Mouse (Mus musculus): ENCODE measurements around the gene Syt9. TPM values are rescaled to one million over a fixed set of nuclear protein-coding genes. Genes with fewer than 3 reads are reported as not detected.
"Not testable (repeated sequence)": the region's sequence is repeated elsewhere in the genome, so short reads cannot be mapped to it uniquely, and the experiment has no call there.

Gene Syt9
- polyA plus RNA-seq, 1 experiment from 2014 or later, result 1.9 TPM

DNA sequence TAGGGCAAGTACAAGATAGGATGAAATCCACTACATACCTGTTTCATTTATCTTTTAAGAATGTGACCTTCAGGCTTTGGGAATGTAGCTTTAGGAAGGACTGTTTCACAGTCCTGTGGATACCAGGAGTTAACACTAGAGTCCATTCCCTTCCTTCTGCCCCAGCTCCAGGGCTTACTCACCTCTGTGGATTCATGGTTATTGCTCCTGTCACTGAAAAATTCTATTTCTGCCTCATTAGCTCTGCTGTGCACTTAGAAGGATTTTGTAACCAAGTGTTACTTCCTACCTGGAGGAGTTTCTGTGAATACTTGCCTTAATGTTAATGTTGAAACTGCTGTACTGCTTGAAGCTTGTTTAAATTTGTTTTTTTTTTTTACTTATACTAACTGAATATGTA is 74.1 kb downstream of the Syt9 start:
- no peaks in the 10 kb centered on the region for H3K36me3 ChIP-seq (ENCODE audit: control insufficient read depth, insufficient read depth, low read length)
- no peak for ATAC-seq (ENCODE audit: insufficient read depth, low FRiP score)
- H3K9ac ChIP-seq (ENCODE audit: low read length), result no peak overlapping the region
- no peaks in the 10 kb centered on the region for H3K9me3 ChIP-seq (replicated peaks; ENCODE audit: control insufficient read depth, low read length)
- H3K4me1 ChIP-seq (ENCODE audit: control insufficient read depth, insufficient read depth, low read length), result no peaks in the 10 kb centered on the region
- H3K27me3 ChIP-seq (ENCODE audit: control insufficient read depth, insufficient read depth, low read length), result no peaks in the 10 kb centered on the region
- no peak overlapping the region for H3K4me2 ChIP-seq (ENCODE audit: low read depth, low read length)
- no peak overlapping the region for H3K4me3 ChIP-seq (replicated peaks; ENCODE audit: low read length)
- no peak overlapping the region for H3K27ac ChIP-seq (ENCODE audit: low read length)

DNA sequence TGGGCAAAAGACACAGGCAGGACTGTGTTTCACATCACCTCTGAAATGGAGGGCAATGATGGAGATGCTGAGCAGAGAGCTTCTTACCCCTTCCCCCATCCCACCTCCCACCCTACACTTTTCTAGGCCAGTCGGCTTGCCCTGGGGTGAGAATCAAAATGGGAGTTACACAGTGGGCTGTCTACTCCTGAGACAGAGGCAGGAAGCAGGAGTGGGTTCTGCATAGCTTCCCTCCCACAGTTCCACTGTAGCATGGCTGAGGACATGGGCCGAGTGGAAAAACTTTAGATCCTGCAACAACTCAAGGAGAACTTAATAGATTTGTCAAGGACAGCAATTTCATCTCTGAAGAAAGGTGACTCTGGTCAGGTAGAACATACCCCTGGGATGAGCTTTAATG is 84.1 kb downstream of the Syt9 start:
- no peaks in the 10 kb centered on the region for H3K36me3 ChIP-seq (ENCODE audit: control insufficient read depth, insufficient read depth, low read length)
- H3K4me3 ChIP-seq (replicated peaks; ENCODE audit: low read length), result no peak overlapping the region
- H3K9ac ChIP-seq (ENCODE audit: low read length), result no peak overlapping the region
- H3K27me3 ChIP-seq (ENCODE audit: control insufficient read depth, insufficient read depth, low read length), result no peaks in the 10 kb centered on the region
- WGBS, result 67% methylated on average over 2 of the region's 2 CpGs
- H3K9me3 ChIP-seq (replicated peaks; ENCODE audit: control insufficient read depth, low read length), result no peaks in the 10 kb centered on the region
- H3K27ac ChIP-seq (ENCODE audit: low read length), result no peak overlapping the region
- no peaks in the 10 kb centered on the region for H3K4me1 ChIP-seq (ENCODE audit: control insufficient read depth, insufficient read depth, low read length)
- H3K4me2 ChIP-seq (ENCODE audit: low read depth, low read length), result no peak overlapping the region
- peak; percentile 25; the same call in 1 of the 2 replicates for ATAC-seq (ENCODE audit: insufficient read depth, low FRiP score)

DNA sequence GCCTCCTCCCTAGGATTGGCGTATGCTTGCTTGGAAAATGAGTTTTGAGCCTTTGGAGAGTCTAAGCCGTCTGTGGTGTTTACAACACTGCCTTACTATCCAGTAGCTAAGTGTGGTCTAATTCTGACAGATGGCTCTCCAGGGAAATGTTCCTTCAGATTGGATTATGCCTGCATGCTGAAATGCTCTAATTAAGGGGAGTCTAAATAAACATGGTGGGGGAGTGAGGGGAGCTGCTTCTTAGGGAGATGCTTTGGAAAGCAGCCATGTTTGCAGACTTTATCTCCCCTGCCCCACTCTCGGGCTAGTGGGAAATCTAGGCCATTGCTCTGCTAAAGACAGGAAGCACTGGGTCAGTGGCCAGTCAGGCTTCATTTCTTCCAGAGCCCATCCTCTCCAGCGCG is 84.6 kb downstream of the Syt9 start:
- WGBS, result 39% methylated on average over 5 of the region's 5 CpGs

DNA sequence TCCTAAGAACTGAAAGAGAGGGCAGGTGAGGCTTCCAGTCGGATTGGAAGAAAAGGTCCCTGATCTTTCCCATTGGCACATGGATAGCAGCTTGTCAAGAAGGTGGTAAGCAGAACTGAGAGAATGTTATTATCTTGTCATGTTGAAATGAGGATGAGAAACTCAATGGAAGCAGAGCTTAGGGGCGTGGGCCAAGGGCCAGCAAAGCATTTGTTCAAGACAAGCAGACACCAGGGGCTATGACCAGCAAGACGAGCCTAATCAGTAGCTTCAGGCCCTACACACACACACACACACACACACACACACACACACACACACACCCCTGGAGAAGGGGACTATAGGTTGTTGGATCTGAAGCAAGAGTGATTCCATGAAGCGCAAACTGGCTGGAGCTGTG is 90.6 kb downstream of the Syt9 start:
- WGBS, result 80% methylated on average over 4 of the region's 4 CpGs
- Histone ChIP-seq H3K9me3 (replicated peaks; ENCODE audit: control insufficient read depth, low read length) (no peaks in the 10 kb centered on the region), H3K27ac (ENCODE audit: low read length) (no peak overlapping the region), H3K9ac (ENCODE audit: low read length) (no peak overlapping the region), H3K27me3 (ENCODE audit: control insufficient read depth, insufficient read depth, low read length) (no peaks in the 10 kb centered on the region), H3K36me3 (ENCODE audit: control insufficient read depth, insufficient read depth, low read length) (no peaks in the 10 kb centered on the region), H3K4me3 (replicated peaks; ENCODE audit: low read length) (no peak overlapping the region), H3K4me1 (ENCODE audit: control insufficient read depth, insufficient read depth, low read length) (no peaks in the 10 kb centered on the region), H3K4me2 (ENCODE audit: low read depth, low read length) (no peak overlapping the region)
- ATAC-seq (ENCODE audit: insufficient read depth, low FRiP score), result no peak

More for the DNA sequence above, 84.6 kb downstream of the Syt9 start:
- H3K4me3 ChIP-seq (replicated peaks; ENCODE audit: low read length), result no peak overlapping the region
- H3K27me3 ChIP-seq (ENCODE audit: control insufficient read depth, insufficient read depth, low read length), result no peaks in the 10 kb centered on the region
- no peak overlapping the region for H3K9ac ChIP-seq (ENCODE audit: low read length)
- no peaks in the 10 kb centered on the region for H3K4me1 ChIP-seq (ENCODE audit: control insufficient read depth, insufficient read depth, low read length)
- no peaks in the 10 kb centered on the region for H3K9me3 ChIP-seq (replicated peaks; ENCODE audit: control insufficient read depth, low read length)
- H3K4me2 ChIP-seq (ENCODE audit: low read depth, low read length), result no peak overlapping the region
- no peaks in the 10 kb centered on the region for H3K36me3 ChIP-seq (ENCODE audit: control insufficient read depth, insufficient read depth, low read length)
- peak; percentile 40; the same call in 1 of the 2 replicates for ATAC-seq (ENCODE audit: insufficient read depth, low FRiP score)
- no peak overlapping the region for H3K27ac ChIP-seq (ENCODE audit: low read length)

DNA sequence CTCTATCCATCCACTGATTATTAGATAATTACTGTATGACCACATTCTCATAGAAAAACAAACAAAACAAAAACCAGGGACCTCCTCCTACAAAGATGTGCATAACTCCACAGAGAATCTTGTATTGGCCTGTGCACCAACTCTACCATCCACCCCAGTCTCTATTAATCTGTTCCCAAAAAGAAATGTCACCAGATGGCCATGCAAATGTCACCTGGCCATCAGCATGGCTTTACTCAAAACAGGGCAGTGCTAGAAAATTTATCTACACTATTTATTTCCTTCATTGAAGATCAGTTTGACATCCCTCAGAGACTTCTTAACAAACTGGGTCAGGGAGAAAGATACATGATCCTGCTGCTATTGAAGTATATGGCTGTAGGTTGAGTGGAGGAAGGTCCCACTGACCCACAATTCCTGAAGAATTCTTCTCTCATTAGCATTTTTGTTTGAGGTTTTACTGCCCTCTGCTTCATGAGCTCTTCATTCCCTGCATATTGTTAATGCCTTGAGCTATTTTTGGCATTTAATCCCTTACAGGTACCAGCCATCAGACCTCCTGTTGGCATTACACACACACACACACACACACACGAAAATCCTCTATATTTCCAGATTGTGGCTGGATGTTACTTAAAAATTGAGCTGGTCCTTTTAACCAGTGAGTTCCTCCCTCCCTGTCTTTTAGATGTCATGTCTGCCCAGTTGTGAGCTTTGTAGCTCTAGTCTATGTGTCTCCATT is 91.3 kb downstream of the Syt9 start:
- WGBS, result 68% methylated on average over 1 of the region's 1 CpGs
- no peak overlapping the region for H3K4me3 ChIP-seq (replicated peaks; ENCODE audit: low read length)
- no peaks in the 10 kb centered on the region for H3K9me3 ChIP-seq (replicated peaks; ENCODE audit: control insufficient read depth, low read length)
- no peaks in the 10 kb centered on the region for H3K36me3 ChIP-seq (ENCODE audit: control insufficient read depth, insufficient read depth, low read length)
- H3K27ac ChIP-seq (ENCODE audit: low read length), result no peak overlapping the region
- H3K27me3 ChIP-seq (ENCODE audit: control insufficient read depth, insufficient read depth, low read length), result no peaks in the 10 kb centered on the region
- H3K9ac ChIP-seq (ENCODE audit: low read length), result no peak overlapping the region
- ATAC-seq (ENCODE audit: insufficient read depth, low FRiP score), result no peak
- no peak overlapping the region for H3K4me2 ChIP-seq (ENCODE audit: low read depth, low read length)
- H3K4me1 ChIP-seq (ENCODE audit: control insufficient read depth, insufficient read depth, low read length), result no peaks in the 10 kb centered on the region

DNA sequence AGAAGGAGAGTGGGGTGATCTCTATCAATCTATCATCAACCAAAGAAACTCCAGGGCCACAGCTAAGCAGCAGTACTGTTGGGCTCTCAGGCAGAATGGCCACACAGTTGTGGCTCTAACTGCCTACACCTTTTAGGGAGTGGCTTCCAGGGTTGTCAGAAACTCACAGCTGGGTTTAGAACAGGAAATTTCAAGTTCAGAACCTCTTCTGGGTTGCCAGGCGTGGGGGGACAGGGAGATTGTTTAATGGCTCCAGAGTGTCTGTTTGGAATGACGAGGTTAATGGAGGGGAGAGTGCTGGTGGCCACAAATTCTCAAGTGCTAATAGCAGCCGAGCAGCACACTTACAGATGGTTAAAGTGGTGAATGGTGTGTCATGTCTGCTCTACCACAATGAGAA is 92.4 kb downstream of the Syt9 start:
- Histone ChIP-seq H3K9me3 (replicated peaks; ENCODE audit: control insufficient read depth, low read length) (no peaks in the 10 kb centered on the region), H3K4me3 (replicated peaks; ENCODE audit: low read length) (no peak overlapping the region), H3K27ac (ENCODE audit: low read length) (no peak overlapping the region), H3K4me1 (ENCODE audit: control insufficient read depth, insufficient read depth, low read length) (no peaks in the 10 kb centered on the region), H3K36me3 (ENCODE audit: control insufficient read depth, insufficient read depth, low read length) (no peaks in the 10 kb centered on the region), H3K4me2 (ENCODE audit: low read depth, low read length) (no peak overlapping the region), H3K9ac (ENCODE audit: low read length) (no peak overlapping the region), H3K27me3 (ENCODE audit: control insufficient read depth, insufficient read depth, low read length) (no peaks in the 10 kb centered on the region)
- WGBS, result 41% methylated on average over 3 of the region's 3 CpGs
- ATAC-seq (ENCODE audit: insufficient read depth, low FRiP score), result no peak

DNA sequence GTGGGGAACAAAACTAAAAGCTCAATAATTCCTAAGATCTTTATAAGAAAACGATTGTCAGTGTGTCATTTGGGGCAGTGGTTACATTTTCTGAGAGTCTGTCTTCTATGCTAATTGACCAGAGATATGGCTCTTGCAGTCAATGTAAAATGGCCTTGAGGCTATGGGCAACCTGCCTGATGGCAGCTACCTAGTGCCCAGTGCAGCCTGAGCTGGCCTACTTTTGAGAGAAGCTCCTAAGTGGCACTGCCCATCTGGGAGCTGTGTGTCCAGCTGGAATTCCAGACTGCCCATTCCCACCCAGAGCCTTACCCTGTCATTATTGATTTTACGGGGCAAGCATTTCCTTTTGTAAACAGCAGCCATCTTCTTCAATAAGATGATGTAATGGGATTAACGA is 94.6 kb downstream of the Syt9 start:
- no peaks in the 10 kb centered on the region for H3K4me1 ChIP-seq (ENCODE audit: control insufficient read depth, insufficient read depth, low read length)
- no peak overlapping the region for H3K4me2 ChIP-seq (ENCODE audit: low read depth, low read length)
- H3K27ac ChIP-seq (ENCODE audit: low read length), result no peak overlapping the region
- H3K9me3 ChIP-seq (replicated peaks; ENCODE audit: control insufficient read depth, low read length), result no peaks in the 10 kb centered on the region
- ATAC-seq (ENCODE audit: insufficient read depth, low FRiP score), result no peak
- H3K27me3 ChIP-seq (ENCODE audit: control insufficient read depth, insufficient read depth, low read length), result no peaks in the 10 kb centered on the region
- no peak overlapping the region for H3K4me3 ChIP-seq (replicated peaks; ENCODE audit: low read length)
- H3K36me3 ChIP-seq (ENCODE audit: control insufficient read depth, insufficient read depth, low read length), result no peaks in the 10 kb centered on the region
- WGBS, result 69% methylated on average over 3 of the region's 3 CpGs
- H3K9ac ChIP-seq (ENCODE audit: low read length), result no peak overlapping the region

DNA sequence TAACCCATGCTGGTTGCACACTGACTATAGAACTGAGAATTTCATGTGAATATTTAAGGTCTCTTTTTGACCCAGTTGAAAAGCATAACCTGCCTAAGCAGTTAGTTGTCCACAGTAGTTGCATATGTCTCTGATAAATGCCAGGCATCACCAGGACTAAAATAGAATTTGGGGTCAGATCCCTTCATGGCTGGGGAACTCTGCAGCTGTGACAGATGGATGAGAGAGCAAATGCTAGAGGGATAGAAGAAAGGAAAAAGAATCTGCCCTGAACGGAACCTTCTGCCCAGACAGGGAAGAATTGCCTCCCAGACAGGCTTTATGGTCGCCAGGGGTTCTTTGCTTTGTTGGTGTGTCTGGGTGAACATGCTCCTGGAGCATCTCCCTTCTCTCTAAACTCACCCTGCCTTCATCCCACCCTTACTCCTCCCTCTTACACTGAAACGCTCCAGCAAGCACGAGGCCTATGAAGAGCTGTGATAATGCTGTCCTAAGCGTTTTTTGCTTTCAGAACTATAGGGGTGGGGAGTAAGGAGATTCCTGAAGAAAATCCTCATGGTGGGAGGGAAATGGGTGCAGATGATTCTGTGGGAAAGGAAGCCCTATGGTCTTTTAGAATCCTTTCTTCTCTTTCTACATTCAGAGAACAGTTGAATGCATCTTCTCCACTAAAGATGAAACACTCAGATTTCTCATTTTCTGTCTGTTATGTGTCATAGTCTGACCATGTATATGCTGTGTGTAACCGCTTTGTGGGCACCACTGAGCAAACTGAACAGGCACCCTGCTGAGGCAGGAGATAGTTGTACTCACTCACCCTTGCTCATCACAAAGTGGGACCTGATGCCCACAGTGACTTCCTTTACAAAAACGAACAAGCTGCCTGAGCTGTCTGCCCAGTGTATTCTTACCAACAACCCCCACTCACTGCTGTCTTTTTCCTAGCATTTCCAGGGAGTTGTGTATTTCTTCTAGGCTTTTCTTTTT is 108.7 kb downstream of the Syt9 start:
- H3K36me3 ChIP-seq (ENCODE audit: control insufficient read depth, insufficient read depth, low read length), result no peaks in the 10 kb centered on the region
- H3K4me3 ChIP-seq (replicated peaks; ENCODE audit: low read length), result no peak overlapping the region
- no peak overlapping the region for H3K4me2 ChIP-seq (ENCODE audit: low read depth, low read length)
- H3K4me1 ChIP-seq (ENCODE audit: control insufficient read depth, insufficient read depth, low read length), result no peaks in the 10 kb centered on the region
- H3K27ac ChIP-seq (ENCODE audit: low read length), result no peak overlapping the region
- no peaks in the 10 kb centered on the region for H3K9me3 ChIP-seq (replicated peaks; ENCODE audit: control insufficient read depth, low read length)
- ATAC-seq (ENCODE audit: insufficient read depth, low FRiP score), result no peak
- no peak overlapping the region for H3K9ac ChIP-seq (ENCODE audit: low read length)
- H3K27me3 ChIP-seq (ENCODE audit: control insufficient read depth, insufficient read depth, low read length), result no peaks in the 10 kb centered on the region
- 48% methylated on average over 7 of the region's 7 CpGs for whole genome bisulfite sequencing

DNA sequence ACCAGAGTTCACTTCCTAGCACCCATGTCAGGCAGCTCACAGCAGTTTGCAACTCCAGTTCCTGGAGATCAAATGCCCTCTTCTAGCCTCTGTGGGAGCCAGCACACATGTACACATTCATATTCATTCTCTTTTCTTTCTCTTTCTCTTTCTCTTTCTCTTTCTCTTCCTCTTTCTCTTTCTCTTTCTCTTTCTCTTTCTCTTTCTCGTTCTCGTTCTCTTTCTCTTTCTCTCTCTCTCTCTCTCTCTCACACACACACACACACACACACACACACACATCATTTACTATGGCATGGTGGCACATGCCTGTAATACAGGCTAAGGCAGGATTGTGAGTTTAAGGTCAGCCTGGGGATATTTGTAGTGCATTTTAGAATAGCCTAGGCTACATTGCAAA is 115.2 kb downstream of the Syt9 start:
- not testable (repeated sequence) for H3K27me3 ChIP-seq (ENCODE audit: control insufficient read depth, insufficient read depth, low read length); H3K27ac ChIP-seq (ENCODE audit: low read length); H3K4me2 ChIP-seq (ENCODE audit: low read depth, low read length); H3K9ac ChIP-seq (ENCODE audit: low read length); H3K4me1 ChIP-seq (ENCODE audit: control insufficient read depth, insufficient read depth, low read length); ATAC-seq (ENCODE audit: insufficient read depth, low FRiP score); H3K9me3 ChIP-seq (replicated peaks; ENCODE audit: control insufficient read depth, low read length); H3K4me3 ChIP-seq (replicated peaks; ENCODE audit: low read length); H3K36me3 ChIP-seq (ENCODE audit: control insufficient read depth, insufficient read depth, low read length)
- WGBS, result 80% methylated on average over 2 of the region's 2 CpGs
